Mouse (Mus musculus): ENCODE measurements around the gene Snap29.

Snap29 gene

DNA sequence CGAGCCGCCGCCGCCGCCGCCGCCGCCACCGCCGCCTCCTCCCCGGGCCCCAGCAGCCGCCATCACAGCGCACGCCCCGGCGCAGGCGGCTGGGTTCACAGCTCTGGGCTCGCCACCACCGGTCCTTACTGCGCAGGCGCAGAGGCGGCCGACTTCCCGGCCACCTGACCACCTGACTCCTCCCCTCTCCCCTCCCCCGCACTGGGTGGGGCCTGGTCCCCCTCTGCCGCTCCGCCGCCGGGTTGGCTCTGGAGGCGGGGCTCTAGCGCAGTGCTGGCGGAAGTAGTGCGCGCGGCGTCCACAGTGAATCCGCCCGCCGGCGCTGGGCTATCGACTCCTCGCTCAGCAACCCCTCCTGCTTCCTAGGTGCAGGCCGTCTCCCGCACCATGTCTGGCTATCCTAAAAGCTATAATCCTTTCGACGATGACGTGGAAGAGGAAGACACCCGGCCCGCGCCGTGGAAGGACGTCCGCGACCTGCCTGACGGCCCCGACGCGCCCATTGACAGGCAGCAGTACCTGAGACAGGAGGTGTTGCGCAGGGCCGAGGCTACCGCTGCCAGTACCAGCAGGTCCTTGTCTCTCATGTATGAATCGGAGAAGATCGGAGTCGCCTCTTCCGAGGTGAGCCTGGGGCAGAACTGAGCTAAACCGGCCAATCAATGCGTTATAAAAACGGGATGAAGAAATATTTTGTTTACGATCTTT is at the start of gene Snap29, which contains the start of gene Pi4ka:
TSS of gene Snap29 (plus strand) at position 251 of the 708 bp plus-strand sequence.
TSS of gene Pi4ka (minus strand) at position 579 of the 708 bp plus-strand sequence.
- DNase-seq (ENCODE audit: low read depth, low spot score): peak; percentile 100

DNA sequence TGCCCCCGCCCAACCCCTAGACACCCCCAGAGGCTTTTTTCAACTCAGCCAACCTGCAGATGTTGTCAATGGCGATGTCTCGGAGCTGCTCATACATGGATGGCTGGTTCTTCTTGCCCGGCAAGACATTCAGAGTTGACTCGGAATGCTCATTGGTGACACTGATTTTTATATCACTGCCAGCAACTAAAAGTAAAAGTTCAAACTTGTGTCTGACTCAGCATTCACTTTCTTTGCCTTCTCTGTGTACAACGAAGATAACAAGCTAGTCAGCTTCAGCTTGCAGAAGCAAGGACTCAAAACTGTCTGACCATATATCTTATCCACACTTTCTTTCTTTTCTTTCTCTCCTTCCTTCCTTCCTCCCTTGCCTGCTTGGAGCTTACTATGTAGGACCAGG is 49.8 kb upstream of the Snap29 start:
- no peak for DNase-seq (ENCODE audit: low read depth, low spot score)

DNA sequence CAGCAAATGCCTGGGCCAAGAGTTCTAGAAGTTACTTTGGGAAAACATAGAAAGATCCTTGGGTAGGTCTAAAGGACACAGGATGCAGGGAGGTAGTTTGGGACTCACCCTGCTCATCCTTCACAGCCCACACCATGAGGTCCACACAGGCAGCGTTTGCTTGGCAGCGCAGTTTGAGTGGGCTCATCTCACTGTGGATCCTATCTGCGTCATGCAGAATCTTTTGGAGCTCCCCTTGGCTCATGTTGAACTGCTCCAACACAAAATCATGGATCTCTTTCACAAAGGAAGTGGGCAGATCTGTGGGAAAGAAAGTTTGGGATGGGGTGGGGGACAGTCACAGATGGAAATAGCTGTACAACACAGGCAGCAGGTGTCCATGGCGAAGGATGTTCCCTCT is 47.0 kb upstream of the Snap29 start:
- no peak for DNase-seq (ENCODE audit: low read depth, low spot score)

DNA sequence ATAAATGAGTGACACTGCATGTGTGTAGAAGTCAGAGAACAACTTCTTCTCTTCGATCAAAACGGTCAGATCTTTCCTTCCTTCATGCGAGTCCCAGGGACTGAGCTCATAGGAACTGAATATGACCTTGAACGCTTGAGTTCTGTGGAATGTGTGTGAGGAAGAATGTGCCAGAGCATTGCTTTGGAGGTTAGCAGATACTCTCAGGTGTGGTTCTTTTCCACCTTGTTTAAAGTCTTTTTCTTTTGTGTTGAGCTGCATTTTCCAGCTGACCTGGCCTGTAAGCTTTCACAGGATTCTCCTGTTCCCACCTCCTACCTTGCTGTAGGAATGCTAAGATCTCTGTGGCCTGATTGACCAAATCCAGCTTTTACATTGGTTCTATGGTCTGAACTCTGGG is 23.5 kb upstream of the Snap29 start:
- DNase-seq (ENCODE audit: low read depth, low spot score): no peak

DNA sequence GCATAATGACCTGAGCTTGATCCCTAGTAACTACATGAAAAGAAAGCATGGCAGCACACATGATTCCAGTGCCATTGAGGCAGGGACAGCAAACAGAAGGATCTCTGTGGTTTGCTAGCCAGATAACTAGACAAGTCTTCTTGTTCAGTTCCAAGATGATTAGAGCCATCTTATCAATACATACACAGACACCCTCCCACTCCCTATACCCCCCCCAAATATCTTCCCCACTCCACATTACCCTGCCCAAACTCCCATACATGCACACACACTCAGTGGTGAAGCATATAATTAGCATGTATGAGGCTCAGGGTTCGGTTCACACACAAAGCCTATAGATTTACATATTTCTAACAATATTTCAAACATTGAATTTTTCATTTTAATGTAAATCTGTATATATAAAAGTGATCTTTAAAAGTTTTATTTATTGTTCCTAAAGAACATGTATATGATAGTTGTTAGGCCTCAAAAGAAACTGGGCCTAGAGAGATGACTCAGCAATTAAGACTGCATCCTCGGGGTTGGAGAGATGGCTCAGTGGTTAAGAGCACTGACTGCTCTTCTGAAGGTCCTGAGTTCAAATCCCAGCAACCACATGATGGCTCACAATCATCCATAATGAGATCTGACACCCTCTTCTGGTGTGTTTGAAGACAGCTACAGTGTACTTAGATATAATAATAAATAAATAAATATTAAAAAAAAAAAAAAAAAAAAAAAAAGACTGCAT is 22.0 kb upstream of the Snap29 start:
- no peak for DNase-seq (ENCODE audit: low read depth, low spot score)

DNA sequence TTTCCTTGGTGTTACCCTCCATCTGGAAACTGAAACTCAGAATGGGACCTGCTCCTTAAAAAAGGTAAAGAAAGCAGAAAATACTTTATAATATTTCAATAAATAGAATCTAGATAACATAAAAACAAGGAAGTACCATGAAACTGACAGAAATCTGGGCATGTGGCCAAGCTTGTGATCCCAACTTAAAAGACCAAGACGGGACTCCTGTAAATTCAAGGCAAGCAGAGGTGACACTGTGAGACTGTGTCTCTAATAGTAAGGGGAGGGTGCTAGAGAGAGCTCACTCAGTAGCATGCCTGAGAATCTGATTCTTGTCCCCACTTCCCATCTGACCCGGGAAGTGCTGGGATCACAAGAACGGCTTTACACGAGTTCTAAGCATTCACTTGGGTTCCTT is 13.0 kb upstream of the Snap29 start:
- DNase-seq (ENCODE audit: low read depth, low spot score): no peak

DNA sequence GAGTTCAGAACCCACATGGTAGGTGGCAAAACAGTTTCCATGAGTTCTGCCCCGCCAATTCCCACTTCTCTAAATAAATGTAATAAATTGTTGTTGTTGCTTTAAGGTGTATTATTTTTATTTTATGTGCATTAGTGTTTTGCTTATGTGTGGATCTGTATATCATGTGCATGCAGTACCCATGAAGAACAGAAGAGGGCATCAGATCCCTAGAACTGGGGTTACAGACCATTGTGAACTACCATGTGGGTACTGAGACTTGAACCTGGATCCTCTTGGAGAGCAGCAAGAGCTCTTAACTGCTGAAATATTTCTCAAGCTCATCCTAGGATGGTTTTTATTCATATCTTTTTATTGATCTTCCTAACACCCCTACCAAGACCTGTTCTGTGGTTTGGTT is 2.9 kb upstream of the Snap29 start:
- peak; percentile 81 for DNase-seq (ENCODE audit: low read depth, low spot score)

DNA sequence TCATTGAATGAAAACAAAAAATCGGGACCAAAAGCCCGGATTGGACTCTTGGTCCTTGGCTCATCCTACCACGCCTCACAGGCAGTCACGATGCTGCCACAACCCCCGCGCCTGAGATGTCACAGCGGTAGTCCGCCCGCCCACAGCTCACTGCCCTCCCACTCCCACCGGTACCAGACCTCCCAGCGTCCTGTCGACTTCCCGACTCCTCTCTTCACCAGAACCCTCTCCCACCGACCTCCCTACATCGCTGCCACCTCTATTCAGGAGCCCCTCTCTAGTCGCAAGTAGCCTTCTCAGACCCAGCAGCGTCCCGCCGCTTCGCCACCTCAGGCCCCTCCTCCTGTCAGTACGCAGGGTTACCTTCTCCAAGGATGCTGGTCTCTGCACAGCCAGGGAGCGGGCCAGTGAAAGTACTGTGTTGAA is 502 bp upstream of the Snap29 start:
- DNase-seq (ENCODE audit: low read depth, low spot score): peak; percentile 71

DNA sequence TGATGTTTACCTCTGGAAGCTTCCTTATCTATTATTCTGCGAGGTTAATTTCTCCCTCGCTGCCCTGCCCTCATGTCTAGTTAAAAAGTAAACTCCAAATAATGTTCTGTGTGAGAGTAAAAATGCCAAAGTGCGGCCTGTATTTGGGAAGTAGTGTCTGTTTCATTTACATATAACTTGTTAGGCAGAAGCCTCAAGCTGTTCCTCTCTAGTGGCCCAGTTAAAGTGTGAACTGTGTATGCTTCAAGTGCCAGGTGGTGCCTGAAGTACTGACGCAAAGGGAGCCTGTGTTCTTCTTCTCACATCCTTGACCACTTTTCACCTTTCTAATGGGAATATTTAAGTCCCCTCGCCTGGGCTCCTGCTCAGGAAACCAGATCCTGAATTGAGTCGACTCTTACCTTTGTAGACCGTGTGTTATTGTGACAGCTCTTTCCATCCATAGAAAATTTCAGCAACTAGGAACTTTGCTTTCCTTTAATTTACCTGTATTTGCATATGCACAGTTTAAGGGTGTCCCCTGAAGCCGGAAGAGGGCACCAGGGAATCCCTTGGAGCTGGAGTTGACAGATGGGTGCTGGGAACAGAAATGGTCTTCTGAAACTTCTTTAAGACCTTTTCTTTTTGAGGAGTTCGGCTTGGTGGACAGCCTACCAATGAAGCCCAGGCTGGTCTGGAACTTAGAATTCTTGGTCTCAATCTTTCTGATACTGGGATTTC is 886 bp downstream of the Snap29 start:
- no peak for DNase-seq (ENCODE audit: low read depth, low spot score)

DNA sequence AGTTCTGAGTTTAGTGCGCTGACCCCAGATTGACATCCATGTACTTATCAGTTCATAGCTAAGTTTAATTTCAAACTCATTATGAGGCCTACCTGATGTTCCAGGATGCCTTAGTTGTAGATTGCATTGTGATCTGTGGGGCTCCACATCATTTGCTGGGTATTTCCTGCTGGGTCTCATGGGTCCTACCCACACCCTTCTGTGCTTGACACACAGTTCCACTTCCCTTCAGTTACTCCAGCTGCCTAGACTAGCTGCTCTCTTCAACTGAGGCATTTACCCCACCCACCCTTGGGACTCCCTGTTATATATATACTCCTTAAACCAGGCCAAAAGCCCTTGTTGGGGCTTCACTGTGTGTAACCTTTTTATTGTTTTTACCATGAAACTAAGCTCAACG is 3.3 kb downstream of the Snap29 start:
- no peak for DNase-seq (ENCODE audit: low read depth, low spot score)

DNA sequence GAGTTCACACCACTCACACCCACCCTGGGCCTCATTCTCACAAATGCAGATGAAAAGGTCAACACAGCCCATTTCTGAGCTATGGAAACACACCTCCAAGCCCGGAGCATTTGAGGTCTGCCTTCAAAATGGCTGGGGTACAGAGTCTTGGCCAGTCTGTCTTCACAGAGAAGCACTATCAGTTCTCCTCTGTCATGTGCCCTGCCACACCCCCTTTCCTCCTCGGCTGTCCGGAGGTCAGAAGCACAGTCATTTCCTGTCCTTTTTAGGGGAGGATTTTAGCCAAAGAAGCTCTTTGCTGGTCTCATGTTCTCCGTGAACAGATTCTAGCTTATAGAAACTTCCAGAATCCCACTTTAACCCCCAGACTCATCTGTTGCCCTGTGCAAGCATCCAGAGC is 4.4 kb downstream of the Snap29 start:
- DNase-seq (ENCODE audit: low read depth, low spot score): no peak

DNA sequence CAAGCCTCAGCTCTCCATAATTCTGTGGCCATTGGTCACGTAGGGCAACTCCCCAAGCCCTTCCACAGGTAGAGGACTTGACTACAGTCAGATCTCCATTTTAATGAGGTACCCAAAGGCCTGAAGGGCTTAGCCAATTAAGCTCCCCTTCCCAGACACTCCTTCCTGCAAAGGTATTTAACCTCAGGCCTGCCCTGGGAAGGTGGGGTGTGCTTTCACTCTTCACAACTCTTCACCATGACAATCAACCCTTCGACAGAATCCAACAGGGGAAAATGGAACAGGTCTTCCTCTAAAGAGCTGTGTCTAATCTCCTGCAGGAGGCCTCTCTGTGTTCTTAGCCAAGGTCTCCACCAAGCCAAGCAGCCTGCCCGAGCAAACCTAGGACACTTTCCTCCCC is 17.2 kb downstream of the Snap29 start:
- no peak for DNase-seq (ENCODE audit: low read depth, low spot score)

DNA sequence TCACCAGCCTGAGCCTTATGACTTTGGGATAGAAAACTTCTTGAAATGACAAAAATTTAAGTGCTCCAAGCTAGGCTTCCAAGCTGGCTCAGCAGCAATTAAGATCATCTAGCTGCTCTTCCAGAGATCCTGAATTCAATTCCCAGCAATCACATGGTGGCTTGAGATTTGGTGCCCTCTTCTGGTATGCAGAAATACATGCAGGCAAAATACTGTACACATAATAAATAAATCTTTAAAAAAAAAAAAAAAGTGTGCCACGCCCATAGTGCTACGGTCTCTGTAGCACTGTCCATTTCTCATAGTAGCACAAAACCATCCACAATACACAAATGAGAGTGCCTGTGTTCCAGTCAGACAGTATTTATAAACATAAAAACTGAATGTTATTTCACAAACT is 26.8 kb downstream of the Snap29 start:
- DNase-seq (ENCODE audit: low read depth, low spot score): peak; percentile 31

DNA sequence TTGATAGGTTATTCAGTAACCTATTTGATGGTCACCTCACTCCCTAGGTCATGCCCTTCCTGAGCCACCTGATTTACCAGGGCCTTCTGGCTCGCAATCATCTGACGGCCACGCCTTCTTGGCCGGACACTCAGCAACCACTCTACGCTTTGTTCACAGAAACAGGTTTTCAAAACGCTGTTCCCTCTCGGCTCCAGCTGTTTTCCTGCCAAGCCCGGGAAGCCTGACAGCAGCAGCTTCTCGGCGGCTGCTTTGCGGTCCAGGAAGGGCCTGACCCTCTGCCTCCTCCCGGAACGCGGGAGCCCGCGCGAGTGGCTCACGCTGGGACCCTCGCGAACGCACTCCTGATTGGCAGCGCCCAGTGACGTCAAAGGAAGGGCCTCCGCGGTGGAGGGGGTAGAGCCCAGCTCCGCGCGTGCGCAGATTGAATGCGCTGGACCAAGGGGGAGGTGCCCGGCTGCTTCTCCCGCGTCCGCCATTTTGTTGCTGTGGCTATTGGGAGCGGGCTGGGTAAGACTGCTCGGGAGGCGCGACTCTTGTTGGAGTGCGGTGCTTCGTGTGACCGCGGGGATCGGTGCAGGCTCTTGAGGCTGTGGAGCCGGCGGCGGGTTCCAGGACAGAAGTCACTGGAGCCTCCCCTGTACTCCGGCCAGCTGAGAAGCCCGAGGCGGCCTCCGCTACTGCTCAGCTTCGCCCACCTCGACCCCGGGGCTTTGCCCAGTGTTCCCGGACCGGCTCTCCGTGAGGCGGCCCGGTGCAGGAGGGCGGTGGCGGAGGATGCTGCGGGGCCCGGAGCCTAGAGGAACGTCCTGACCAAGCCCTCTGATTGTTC is 46.0 kb downstream of the Snap29 start, which contains the start of gene Crkl:
TSS of gene Crkl (plus strand) at position 447 of the 832 bp plus-strand sequence.
- peak; percentile 98 for DNase-seq (ENCODE audit: low read depth, low spot score)

DNA sequence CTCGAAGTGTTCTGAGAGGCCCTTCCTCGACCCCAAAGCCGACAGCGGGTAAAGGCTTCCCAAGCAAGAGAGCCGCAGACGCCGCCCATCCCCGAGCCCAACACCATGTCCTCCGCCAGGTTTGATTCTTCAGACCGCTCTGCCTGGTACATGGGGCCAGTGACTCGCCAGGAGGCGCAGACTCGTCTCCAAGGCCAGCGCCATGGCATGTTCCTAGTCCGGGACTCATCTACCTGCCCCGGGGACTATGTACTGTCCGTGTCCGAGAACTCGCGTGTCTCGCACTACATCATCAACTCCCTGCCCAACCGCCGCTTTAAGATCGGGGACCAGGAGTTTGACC is 46.6 kb downstream of the Snap29 start:
- peak; percentile 61 for DNase-seq (ENCODE audit: low read depth, low spot score)

DNA sequence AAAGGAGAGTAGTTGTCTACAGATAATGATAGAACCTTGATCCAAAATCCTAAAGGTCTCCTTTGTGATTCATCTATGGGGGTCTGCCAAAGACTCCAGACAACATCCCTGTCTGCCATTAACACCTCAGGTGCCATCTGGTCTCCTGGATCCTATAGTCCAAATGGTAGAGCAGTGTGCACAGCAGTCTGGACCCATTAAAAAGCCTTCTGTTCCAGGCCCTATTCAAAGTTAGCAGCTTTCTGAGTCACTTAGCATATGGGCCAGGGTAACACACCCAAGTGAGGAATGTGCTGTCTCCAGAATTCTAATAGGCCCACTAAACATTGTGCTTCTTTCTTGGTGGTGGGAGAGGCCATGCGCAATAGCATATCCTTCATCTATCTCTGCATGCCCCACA is 51.1 kb downstream of the Snap29 start:
- DNase-seq (ENCODE audit: low read depth, low spot score): no peak

DNA sequence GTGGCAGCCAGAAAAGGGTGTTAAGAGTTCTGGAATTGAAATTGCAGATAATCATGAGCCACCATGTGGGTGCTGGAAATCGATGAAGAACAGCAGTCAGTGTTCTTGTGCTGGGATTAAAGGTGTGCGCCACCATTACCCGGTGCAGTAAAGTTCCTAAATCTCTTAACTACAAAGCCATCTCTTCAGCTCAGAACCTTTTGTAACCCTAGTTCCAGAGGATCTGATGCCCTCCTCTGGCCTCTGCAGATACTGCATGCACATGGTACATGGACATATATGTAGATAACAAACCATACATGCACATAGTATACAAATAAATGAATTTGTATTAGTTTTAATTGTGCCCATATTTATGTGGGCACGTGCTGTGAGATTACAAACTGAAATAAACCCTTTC is 54.5 kb downstream of the Snap29 start:
- peak; percentile 72 for DNase-seq (ENCODE audit: low read depth, low spot score)

DNA sequence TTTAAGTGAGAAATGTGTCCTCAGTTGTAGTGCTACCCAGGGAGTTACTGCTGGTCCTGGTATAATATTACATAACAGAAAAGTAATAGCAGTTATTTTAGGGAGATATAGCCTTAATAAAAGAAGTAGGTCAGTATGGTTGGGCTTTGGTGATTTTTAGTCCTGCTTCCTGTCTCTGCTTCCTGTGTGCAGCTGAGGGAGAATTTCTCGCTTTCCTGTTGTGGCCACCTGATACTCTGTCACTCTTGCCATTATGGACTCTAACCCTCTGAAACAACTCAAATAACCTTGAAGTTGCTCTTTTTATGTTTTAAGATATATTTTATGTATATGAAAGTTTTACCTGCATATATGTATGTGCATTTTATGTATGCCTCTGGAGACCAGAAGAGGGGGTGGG is 55.8 kb downstream of the Snap29 start:
- DNase-seq (ENCODE audit: low read depth, low spot score): peak; percentile 16

DNA sequence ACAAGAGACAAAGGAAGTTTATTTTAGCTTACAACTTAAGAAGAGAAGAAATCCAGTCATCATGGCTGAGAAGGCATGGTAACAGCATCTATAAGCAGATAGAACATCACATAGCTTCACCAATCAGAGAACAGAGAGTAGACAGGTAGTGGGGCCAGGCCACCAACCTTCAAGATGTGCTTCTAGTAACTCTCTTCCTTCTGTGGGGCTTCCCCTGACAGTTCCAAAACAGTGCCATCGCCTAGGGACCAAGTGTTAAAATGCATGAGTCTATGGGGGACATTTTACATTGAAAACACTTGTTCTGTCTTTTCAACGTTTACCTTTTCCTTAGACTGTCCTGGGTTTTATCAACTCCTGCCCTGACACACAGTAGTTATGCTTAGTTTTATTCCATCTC is 57.4 kb downstream of the Snap29 start:
- DNase-seq (ENCODE audit: low read depth, low spot score): peak; percentile 40

DNA sequence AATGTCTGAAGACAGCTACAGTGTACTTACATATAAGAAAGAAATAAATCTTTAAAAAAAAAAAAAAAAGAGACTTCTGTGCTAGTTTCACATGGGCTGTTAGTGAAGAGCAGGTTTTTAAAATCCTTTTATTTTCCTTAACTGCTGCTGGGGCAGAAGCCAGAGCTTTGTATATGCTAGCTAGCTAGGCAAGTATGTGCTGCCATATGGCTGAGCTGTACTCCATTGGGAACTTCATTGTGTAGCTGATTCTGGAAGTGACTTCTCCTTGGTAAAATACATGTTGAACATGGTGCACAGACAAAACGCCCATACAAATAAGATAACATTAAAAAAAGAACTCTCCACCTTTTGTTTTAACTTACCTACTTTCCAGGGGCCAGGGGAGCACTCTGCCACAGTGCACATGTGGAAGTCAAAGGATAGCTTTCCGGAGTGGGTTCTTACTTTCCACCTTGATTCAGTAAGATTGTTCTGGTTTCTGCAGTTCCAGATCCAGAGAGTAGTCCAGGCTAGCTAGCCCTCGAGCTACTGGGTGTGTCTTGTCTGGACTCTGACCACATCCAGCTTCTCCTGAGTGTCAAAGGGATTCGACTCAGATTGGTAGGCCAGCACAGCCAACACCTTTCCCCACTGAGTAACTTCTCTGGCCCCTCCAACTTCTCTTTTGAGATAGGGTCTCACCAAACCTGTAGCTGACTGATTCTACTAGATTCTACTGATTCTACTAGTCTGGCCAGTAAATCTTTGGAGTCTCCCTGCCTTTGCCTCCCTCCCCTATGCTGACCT is 61.3 kb downstream of the Snap29 start:
- no peak for DNase-seq (ENCODE audit: low read depth, low spot score)

DNA sequence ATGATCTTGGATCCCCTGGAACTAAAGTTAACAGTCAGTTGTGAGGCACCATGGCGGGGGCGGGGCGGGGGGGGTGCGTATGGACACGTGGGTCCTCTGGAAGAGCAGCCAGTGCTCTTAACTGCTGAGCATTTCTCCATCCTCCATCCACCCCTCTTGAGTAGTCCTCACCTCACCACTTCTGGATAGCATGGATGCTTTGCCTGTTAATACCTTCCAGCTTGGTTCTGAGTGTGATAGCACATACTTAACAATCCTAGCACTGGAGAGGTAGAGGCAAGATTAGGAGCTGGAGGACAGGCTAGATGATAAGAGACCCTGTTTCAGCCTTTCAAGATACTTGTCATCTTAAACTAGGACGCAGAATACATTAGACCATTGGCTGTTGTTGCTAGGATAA is 66.7 kb downstream of the Snap29 start:
- DNase-seq (ENCODE audit: low read depth, low spot score): no peak

Data from CD4-positive, CD25-positive, alpha-beta regulatory T cell, adult 2 months (primary cell).